Mouse (Mus musculus) telencephalon, adult 2 months (tissue): ENCODE measurements around the gene Tekt1.
"Not testable (repeated sequence)": the region's sequence is repeated elsewhere in the genome, so short reads cannot be mapped to it uniquely, and the experiment has no call there.

Experiments
- DNase-seq: peaks from one replicate; pipeline ENCODE4 v3.0.0-alpha.2; 2011; ENCODE audit warnings: low read depth, low spot score

Tekt1 gene

DNA sequence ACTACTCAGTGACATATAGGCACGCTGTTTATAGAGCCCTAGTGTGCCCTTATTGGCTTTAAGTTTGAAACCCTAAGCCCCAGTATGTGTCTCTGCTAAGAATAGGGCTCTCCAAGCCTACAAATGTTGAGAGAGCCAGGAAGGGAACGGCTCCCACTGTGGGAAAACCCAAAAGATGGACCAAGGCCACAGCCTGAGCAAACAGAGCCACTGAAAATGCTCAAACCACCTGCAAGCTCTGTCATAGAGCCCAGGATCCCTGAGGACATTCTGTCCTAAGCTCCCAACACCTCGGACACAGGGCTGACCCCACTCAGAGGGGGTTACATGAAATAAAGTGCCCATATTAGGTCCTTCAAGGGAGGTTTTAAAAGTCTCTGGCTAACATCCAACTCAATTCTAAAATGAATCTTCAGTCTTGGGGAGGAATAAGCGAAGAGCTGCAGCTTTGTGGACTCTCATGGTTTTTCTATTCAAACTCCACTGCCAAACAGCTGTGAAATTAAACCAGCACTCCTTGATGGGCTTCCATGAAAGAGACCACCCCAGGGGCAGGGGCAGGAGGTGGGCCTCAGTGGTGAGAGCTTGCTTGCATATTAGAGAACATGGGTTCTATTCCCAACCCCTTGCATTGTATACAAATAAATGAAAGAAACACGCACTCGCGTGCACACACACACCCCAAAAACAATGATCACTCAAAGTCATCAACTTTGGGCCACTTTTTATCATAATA lies 27.3 kb upstream of the Tekt1 start:
- DNase-seq = no peak

DNA sequence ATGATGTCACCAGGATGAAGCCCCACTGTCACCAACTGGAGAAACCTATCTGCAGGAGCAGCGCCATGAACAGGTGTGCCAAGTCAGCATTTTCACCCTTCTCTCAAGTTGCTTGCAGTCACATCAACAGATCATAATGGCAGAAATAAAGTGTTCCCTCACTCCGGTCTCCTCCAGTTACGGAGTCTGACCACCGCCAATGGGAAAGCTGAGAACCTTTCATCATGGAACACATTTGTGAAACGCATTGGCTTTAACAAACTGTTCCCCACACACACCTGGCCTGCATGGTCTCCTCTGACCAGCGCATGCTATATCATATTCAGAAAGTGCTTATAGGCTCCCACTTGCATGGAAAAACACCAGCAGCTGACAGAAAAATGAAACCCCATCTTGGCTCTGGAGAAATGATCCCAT lies 25.9 kb upstream of the Tekt1 start:
- no peak for DNase-seq

DNA sequence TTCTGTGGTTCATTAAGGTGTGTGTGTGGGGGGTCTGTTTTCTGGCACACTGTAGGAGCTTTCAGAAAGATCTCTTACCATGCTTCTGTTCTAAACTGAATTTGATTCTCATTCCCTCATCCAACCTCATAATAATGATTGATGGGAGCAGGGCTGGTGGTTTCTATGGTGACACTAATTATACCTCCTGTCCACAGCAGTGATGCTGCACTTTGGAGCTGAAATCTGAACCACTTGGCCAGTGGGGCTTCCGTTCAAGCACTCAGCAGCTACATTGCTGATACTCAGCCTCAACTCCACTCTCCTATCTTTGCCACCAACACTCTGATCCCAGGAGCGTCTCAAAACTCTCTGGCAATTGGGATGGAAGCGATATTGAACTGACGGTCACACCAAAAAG lies 17.1 kb upstream of the Tekt1 start:
- DNase-seq = no peak

DNA sequence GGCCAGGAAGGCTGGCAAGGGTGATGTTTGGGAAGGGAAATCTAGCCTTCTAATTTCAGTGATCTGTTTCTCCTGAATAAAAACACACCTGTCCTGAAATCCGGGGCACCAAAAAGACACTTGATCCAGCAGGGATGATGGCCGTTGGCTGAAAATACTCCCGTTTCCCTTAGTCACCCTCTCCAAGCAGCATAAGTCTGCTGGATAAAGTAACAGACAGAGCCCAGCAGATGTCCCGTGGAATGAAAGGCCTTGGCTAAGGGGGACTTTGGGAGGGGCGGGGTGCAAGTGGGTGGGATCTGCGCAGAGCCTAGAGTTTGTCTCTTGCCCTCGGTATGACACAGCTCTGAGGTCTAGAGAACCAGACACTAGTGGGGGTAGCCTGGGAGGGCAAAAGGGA lies 16.0 kb upstream of the Tekt1 start:
- no peak for DNase-seq

DNA sequence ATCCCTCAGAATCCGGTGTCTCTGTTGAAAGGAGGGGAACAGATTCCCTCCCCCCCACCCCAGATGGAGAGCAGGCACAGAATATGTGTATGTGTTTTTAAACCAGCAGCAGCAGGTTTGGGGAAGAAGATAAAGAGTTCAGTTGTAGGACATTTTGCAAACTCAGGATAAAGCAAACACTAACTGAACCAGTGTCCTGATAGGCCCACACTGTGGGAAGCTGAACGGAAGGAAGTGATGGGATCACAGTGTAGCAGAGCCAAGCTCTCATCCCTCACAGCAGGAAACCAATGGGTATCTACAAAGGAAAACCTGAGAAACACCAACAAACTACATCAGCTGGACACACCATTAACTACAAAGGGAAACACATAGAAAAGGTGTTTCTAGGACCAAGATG lies 14.3 kb upstream of the Tekt1 start:
- no peak for DNase-seq

DNA sequence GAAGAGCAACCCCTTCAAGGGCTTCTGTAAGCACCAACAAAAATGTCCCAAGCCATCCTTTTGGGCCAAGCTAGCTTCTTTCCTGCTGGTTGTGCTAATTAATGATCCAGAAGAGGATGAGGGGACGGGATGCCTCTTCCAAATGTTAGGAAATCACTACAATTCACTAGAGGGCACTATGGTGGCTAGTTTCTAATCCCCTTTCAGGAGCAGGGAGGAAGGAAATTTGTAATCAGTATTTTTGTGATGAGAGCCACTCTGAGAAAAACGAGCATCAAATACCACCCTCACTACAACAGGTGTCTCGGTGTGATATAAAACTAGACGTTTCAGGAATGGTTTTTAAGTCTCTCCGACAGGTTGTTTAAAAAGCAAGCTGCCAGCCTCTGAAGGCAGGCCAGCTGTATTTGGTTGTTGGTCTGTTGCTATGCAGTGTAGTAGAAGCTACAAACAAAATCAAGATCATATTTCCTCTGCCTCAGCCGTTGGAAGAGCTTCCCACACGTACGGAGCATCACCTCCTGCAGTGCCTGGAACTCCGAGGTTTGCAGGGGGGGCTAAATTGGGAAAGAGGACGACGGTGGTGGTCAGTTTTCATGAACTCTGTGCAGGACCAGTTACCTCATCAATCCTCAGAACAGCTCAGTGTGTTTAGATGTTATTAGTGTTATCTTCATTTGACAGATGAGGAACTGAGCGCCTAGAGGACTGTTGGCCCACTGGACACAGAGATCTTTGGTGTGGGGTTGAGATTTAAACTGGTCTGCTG lies 7.8 kb upstream of the Tekt1 start:
- DNase-seq = no peak

DNA sequence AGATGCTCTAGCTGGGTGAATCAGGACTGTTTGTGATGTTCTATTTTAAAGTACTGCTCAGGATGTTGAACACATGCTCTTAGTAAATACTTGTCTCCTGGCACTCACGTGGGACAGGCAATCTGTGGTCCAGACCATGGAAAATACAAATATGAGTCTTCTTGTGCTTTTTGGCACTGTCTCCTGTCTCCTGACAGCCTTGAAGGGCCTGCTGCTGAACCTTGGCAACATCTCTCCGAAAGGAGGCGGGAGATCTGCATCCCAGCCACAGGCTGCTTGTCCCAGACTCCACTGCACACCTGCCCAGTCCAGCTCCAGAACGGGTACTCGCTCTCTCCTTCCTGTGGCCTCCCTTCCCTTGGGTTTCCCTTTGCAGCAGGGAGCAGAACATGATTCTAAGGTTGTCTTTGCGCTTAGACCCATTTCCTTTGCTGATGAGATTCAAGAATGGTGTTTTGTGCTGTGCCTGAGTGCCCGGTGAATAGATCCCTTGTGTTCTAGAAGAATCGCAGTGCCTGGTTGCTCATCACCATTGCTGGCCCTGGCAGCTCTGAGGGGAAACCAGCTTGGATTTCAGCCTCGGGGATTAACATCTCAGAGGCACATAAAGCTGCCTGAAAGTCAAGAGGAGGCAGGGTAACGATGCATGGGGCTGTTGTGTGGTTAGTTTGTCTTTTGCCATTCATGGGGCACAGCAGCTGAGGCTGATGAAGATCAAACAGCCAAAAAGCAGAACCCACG lies 5.9 kb upstream of the Tekt1 start:
- DNase-seq = no peak

DNA sequence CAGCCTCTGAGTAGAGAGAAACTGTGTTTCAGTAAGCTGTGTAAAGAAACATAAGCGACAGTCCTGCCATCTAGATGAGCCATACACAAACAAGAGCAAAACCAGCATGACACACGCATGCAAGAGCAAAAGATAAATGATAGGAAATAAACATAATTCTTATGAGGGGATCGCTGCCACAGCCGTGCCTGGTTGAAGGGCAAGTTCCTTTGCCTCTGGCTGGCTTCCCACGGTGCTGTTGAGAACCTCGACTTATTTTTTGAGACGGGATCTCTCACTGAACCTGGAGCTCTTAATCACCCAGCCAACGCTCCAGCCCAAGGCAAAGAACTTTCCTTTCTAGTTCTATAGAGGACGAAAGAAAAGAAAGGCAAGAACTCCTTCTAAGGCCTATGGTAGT lies 3.9 kb upstream of the Tekt1 start:
- no peak for DNase-seq

DNA sequence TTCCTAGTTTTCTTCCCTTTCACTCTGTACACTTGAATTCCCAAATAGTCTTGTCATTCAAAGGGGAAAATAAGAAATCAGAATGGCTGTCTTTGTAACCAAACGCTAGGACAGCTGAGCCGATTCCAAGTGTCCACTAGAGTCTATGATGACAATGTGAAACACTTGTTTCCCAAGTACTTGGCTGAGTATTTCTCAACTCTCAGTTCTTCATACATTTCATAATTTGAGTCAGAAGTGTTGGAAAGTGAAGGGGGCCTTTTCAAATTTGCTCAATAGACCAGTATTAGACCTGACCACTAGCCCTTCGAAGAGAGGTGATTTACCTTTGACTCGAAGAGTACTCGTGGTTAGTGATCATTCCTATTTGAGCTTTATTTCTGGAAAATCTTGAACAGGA lies 2.3 kb upstream of the Tekt1 start:
- no peak for DNase-seq

DNA sequence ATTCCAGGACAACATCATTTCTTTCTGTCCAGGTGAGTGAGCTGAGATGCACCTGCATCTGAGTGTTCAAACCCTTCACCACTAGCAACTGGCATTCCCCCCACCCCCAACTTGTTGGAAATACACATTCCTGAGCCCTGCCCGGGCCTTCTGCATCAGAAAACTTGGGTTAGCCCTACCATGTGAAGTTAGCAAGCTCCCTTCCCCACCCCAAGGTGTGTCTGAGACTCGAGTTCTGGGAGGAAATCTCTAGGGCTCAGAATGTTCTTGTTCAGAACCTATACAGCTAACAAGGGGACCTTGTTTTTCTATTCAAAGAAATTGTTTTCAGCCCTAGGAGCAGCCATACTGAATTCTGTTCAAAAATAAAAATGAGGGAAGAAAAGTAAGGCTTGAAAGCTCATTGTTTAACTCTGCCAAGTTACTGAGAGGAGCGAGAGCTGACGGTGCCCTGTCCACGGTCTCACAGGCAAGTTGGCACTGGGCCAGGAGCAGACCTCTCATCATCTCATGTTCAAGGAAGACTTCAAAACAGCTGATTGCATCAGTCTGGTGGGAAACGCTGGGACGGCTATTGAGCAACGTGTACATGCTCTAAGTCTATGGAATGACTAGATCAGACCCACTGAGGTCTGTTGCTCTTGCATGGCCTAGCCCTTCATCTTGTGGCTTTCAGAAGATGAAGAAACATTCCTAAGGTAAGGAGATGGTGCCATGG lies 1.4 kb upstream of the Tekt1 start:
- no peak for DNase-seq

DNA sequence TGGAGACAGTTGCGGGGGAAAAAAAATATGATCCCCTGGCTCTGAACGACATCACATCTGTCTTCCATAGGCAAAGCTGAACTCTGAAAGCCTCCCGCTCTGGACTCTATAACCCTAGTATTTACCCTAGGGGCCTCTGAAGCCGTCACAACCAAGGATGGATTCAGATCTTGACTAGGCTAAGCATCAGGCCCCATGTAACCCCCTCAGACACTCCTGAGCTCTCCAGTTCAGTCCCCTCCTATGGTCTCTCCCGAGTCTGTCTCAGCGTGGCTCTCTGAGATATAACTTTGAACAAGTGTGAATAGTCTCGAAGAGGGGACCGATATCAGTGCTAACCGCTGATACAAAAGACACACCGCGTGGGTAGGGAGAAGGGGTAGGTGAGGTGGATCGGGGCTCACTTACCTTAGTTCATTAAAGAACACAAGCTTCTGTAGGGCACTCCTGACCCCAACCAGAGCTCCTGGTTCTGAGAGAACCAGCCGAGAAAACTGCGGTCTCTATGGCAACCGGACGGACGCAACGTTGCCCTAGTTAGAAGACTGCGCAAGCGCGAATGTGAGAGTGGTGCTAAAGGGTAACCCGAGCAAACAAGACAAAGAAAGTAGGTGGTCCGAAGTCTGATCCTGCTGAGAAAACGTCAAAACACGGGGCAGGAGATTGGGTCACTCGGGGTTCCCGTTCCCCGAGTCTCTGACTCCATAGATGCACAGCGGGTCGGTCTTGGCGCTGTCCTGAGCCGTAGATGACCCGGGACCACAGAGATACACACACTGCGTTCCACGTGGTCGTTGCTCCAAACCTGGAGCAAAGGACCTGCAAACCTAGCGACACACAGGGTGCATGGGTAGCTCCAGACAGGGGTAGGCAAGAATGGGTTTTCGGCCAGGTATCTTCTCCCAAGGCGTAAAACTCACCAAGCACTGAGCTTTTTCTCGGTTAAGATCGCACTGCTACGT lies 576 bp downstream of the Tekt1 start:
- DNase-seq = peak; percentile 52

DNA sequence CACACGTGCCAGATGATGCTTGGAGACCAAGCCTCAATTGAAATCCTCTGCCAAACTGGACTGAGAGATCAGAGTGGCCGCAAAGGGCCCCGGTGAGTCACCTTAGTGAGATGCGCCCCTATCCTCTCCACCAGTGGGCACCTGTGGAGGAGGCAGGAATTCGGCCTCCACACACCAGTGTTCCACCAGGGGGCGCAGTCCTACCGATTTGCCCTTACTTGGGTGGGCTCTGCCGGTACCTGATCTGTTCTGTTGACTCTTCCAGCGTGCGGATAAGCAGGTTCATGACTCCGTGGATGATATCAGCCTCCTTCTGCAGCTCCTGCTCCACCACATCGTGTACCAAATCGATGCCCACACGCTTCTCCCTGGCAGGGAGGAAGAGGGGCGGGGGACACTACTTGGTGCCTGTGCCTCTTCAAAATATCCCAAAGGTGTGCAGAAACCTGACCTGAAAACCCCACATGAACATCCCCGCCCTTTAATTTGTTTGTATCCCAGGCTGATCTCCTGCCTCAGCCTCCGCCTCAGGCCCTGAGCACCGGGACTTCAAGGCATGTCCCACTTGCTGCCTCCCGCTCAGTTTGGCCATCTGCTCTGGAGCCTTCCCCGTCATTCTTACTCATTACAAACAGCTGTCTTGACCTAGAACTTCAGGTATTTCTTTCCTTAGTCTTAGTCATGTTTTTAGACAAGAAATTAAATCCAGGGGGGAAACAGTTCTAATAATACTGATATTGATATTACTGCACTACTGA lies 7.1 kb downstream of the Tekt1 start:
- DNase-seq = no peak

DNA sequence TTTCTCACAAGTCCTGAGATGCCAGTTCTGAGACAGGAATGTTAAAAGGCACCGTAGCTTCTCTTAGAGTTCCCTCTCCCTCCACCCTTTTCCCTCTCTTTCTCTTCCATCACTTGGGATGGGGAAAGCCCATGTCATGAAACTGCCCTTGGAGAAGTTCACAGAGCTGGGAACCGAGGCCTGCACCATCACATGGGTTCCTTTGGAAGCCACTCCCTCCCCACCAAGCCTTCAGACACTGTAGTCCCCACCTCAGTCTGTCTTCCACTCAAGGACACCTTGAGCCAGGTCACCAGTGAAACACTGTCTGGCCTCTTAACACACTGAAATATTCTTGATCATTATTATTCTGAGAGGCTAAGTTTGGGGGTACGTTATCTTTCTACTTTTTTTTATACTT lies 9.1 kb downstream of the Tekt1 start:
- DNase-seq = no peak

DNA sequence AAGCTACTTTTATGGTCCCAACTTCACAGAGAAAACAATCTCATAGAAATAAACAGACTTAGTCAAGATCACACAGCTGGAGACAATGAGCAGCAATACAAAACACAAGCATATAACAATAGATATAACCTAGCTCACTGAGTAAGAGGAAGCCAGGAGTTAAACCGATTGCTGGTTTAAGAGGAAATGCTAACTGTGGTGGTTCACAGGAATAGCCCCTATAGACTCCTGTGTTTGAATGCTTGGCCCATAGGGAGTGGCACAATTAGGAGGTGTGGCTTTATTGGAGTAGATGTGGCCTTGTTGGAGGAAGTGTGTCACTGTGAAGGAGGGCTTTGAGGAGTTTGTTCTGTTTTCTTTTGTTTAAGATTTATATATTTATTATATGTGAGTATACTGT lies 10.0 kb downstream of the Tekt1 start:
- no peak for DNase-seq

DNA sequence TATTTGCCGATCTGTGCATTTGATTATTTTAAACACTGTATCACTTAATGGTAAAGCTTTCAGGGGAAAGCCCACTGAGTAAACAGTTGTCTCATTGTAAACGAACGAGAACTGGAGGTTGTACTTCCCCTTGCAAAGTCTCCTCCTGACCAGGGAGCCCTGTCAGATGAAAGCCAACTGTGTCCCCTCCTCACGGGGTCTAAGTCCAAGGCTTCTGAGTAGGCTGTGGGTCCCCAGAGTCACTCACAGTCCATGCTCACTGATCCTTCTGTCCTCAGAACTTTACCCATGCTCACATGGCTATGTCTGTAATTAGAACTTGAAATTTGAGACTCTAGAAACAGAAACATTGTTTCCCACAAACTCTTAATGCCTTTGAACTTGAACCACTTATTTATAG lies 12.6 kb downstream of the Tekt1 start:
- no peak for DNase-seq

DNA sequence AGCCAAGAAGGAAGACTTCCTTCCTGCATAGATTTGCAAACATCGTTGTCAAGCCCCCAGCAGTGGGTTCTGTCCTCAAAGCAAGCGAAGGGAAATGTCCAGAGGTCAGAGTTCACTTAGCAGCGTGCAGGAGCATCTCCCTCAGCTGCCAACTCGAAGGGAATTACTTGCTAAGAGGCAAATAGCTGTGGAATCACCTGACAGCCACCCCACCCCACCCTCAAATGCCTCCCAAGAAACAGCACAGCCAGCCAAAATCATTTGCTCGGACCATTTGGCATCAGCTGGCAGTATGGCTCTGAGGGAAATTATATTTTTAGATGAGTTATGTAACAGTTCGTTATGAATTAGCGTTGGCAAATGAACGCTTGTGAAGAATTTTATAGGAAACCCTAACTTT lies 13.2 kb downstream of the Tekt1 start:
- DNase-seq = peak; percentile 64

DNA sequence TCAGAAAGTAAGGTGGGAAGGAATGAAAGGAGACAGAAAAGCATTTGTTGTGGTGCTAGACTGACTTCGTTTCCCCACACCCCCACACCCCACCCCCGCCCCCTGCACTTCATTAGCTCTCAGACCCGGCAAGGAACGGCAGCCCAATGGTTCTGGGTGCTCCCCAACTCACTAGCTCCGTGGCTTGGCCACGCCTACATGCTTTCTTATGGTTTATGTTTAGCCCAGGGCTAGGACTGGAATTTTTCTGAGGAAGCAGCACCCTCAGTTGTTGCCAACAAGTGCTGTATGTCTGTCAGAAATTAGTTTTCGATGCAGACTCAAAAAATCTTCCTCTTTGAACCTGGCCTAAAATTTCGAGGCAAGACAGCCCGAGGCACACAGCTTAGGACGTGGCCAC lies 13.7 kb downstream of the Tekt1 start:
- no peak for DNase-seq

DNA sequence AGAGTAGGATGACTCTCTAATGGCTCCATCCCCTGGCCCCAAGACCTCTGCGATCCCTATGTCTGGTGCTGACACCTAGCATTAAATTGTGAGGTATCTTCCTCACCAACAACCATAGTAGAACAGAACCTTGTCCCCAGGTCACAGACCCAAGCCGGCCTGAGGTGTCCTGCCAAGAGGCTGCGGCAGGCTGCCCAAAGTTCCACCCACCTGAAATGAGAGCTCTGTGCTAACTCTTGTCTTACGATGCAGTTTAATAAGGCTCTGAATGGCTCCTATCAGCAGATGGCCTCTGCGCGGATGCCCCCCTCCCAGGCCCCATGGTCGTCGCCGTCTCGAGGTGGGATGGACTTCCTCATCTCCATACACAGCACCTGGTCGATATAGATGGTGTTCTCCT lies 17.8 kb downstream of the Tekt1 start:
- no peak for DNase-seq

DNA sequence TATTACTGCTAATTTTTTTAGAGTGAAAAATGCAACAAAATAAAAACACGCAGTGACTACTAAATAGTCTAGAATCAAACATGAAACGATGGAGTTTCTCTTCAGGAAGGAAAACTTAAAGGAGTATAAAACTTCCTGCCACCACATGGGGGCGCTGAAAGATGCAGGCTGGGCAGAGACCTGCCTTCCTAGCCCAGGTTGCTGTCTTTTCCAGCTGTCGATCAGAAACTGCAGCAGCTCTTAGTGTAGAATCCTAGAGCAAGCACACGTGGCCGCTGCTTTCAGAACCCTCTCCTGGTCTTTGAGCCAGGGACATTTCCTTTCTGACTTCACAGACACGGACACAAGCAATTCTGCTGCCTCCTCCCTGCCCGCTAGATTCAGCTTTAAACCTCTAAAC lies 18.3 kb downstream of the Tekt1 start:
- DNase-seq = no peak

DNA sequence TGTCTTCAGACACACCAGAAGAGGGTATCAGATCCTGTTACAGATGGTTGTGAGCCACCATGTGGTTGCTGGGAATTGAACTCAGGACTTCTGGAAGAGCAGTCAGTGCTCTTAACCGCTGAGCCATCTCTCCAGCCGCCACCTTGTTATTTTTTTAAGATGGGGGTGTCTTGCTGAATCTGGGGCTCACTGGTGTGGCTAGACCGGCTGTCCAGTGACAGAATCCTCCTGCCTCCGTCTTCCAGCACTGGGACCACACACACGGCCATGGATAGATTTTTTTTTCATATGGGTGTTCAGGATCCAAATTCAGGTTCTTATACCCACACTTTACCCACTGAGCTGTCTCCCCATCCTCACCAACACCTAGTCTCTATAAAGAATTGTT lies 19.0 kb downstream of the Tekt1 start:
- not testable (repeated sequence) for DNase-seq
